Mouse (Mus musculus): ENCODE data around the gene Cep350.

GRCm38 (mm10) chr1:155810616-155811015, 162.4 kb downstream of the Cep350 start:
- TF ChIP-seq CTCF (IDR thresholded peaks at IDR 0.05; ENCODE audit: low read depth) (no peak), EP300 (optimal IDR thresholded peaks at IDR 0.05) (no peak)
